Mouse (Mus musculus): Measurements from ENCODE around the gene Syn2. TPM values are rescaled to one million over a fixed set of nuclear protein-coding genes. Genes with fewer than 3 reads are reported as not detected.
A peak's percentile ranks its signal among the peaks of the same experiment; 100 is the strongest.

The Syn2 gene
- total RNA-seq, 2 experiments from 2014 or later = not detected

GRCm38 (mm10) chr6:115286441-115286840 lies 151.7 kb downstream of the Syn2 start:
- no peak for ATAC-seq (replicated peaks; ENCODE audit: poor library complexity)

GRCm38 (mm10) chr6:115288223-115288622 lies 153.5 kb downstream of the Syn2 start:
- ATAC-seq (replicated peaks; ENCODE audit: poor library complexity) = no peak

DNA sequence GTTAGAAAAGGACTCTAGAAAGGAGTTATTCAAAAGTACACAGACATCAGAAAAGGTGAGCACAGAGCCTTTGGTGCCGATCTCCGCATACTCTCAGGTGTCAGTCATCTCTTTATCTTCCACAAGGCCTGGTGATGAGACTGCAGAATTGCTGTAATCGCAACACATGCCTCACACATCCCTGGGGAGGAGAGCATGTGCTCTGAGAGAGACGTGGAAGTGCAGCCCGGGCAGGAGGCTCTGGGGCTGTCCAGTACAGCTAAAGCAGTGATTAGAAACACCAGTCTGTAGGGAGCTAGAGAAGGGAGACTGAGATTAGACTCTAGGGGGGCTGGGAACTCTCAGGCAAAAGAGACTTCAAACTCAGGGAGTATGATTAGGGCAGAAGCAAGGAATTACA lies 155.9 kb downstream of the Syn2 start:
- ATAC-seq (replicated peaks; ENCODE audit: poor library complexity) = no peak

DNA sequence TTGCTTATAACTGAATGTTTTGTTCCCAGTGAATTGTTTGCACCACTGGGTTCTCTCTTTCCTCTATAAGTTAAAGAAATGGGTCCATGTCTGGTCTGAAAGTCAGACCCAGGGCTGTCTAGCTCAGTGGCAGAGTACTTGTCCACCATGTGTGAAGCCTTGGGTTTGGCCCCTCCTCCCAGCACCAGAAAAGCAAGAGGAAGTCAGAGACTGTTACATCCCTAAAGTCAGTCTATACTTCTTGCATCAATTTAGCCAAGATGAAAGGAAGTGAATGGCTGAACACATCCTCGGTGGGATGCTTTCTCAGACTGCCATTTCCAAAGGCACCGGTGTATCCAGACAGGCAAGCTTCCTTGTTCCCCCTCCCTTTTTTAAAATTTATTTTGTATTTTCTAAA lies 156.4 kb downstream of the Syn2 start:
- ATAC-seq (replicated peaks; ENCODE audit: poor library complexity) = no peak

DNA sequence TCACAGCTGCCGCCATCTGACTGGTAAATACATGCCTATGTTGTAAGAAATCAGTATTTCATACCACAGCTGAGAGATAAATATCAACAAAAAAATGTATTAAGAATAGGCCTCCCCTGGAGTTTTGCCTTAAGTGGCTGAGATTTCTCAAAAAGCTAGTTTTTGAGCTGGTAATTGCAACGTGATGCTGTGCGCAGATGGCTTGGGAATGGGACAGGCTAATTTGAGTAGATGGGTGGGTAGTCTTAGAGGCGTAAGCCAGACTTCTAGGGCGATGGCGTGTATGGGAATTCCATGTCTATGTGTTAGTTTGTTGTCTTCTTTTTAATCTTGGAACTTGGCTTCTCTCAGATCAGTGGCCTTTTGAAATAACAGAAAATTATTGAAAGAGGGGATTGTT lies 157.1 kb downstream of the Syn2 start:
- no peak for ATAC-seq (replicated peaks; ENCODE audit: poor library complexity)

DNA sequence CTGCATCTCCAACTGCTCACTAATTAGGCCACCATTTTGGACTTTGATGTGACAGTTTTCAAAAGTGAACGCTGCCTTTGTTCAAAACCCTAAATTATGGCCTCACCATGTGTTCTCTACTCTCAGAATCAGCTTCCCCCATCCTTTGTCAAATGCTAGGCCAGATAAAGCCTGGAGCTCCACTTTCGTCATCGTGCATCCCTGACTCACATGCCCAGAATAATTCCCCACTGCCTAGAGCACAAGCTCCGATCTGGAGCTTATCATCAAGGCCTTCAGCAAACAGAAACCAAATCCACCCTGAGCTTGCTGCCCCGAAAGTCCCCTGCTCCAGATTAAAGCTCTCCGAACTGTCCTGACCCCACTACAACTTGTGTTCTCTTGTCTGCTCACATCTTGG lies 157.9 kb downstream of the Syn2 start:
- ATAC-seq (replicated peaks; ENCODE audit: poor library complexity) = no peak

GRCm38 (mm10) chr6:115293877-115294276 lies 159.2 kb downstream of the Syn2 start:
- ATAC-seq (replicated peaks; ENCODE audit: poor library complexity) = no peak

DNA sequence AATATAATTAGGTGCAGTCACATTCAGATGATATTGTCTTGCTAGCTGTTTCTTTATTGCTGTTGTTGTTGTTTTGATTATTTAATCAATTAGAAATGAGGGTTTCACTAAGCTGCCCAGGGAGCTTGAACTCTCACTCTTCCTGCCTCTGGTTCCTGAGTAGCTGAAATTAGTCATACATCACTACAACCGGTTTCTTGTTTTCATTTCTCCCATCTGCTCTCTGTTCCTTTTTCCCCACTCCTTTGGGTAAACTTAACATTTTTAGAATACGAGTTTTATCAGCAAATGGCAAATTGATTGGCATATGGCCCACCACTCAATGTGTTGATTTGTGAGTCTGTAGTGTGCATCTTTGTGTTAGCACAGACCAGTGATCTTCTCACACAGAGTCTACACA lies 172.4 kb downstream of the Syn2 start:
- no peak for ATAC-seq (replicated peaks; ENCODE audit: poor library complexity)

- ATAC-seq (replicated peaks; ENCODE audit: poor library complexity) = no peak
These were observed 178.1 kb downstream of the Syn2 start for GRCm38 (mm10) chr6:115312780-115313179.

DNA sequence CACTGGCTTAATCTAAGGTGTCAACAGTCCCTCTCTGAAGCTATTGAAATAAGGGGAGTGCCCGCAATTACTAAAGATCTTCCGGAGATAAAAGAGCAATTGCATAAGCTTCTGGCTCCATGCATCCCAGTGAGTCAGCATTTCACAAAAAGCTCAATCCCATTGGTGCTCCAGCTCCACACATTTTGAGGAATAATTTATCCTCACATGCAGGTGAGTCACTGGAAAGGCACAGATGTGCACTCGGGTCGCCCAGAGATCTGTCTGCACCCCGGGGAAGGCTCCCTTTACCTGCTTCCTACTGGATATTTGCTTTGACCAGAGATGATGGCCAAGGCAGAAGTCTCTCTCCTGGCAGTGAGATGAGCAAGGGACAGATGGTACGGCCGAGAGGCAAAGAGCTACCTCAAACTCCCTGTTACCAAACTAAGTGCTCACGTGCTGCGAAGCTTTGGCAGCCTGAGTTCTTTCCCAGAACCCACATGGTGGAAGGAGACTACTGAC lies 178.6 kb downstream of the Syn2 start:
- no peak for ATAC-seq (replicated peaks; ENCODE audit: poor library complexity)

DNA sequence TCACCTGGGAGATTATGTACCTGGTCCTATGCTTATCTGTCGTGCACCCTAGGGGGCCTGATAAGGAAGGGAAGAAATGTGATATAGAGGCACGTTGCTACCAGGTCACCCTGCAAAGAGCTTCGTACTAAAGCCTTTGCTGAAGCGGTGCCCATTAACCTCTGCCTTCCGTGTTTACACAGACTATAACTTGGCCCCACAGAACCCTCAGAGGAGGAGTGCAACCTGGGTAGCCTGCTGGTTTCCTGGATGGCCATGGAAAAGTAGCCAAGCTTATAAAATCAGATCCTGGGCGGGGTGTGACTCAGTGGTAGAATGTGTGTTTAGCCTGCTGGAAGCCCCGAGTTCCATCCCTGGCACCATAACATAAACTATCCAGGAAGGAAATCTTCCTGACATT lies 179.2 kb downstream of the Syn2 start:
- ATAC-seq (replicated peaks; ENCODE audit: poor library complexity) = no peak

DNA sequence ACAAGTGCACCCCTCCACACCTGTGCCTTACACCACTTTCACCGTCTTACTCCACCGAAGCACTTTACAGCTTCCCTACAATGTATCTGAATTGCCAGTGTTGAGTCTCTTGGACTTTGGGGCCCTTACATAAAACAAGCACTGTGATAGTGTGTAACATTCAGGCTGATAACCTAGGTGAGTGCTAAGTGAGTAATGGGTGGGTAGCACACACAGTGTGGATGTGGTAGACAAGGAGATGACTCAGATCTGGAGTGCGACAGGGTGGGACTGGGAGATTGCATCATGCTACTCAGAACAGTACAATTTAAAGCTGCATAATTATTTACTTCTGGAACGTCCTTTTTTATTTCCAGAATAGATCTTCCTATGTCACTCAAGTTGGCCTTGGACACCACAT lies 181.1 kb downstream of the Syn2 start:
- peak; percentile 63; the same call in 1 of the 2 replicates for ATAC-seq (replicated peaks; ENCODE audit: poor library complexity)

GRCm38 (mm10) chr6:115316811-115317221 lies 182.1 kb downstream of the Syn2 start:
- no peak for ATAC-seq (replicated peaks; ENCODE audit: poor library complexity)

GRCm38 (mm10) chr6:115318811-115319210 lies 184.1 kb downstream of the Syn2 start:
- no peak for ATAC-seq (replicated peaks; ENCODE audit: poor library complexity)

GRCm38 (mm10) chr6:115319686-115320085 lies 185.0 kb downstream of the Syn2 start:
- no peak for ATAC-seq (replicated peaks; ENCODE audit: poor library complexity)

DNA sequence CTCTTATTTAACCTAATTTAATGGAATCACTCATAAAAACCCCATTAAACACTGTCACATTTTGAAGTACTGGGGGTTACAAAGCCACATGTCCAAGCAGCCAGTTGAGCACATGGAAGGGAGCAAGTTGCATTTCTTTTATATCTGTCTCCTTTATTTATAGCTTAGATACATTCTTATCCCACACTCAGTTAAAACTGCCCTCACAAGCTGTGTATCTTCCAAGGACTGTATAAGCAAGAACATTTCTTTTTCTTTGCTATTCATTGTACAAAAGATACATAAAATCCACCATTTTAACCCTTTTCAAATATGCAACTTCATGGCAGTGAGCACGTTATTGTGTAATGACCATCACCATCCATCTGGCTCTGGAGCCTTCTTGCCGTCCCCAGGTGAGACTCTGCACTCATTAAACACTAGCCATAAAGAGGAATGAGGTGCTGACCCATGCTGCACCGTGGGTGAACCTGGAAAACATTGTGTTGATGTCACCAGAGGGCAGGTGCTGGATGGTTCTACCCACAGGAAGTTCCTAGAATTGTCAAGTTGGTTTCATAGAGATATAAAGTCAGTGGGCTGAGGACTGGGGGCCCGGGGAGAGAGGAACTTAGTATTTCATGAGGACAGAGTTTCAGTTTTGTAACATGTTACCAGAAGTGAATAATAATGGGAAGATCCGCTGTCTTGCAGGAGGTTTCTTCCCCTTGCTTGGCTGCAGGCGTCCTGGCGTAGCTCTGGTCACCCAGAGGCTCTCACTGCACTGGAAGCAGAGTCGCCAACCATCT lies 186.4 kb downstream of the Syn2 start:
- ATAC-seq (replicated peaks; ENCODE audit: poor library complexity) = peak; percentile 83

- peak; percentile 9; the same call in 1 of the 2 replicates for ATAC-seq (replicated peaks; ENCODE audit: poor library complexity)
These were observed 187.2 kb downstream of the Syn2 start for GRCm38 (mm10) chr6:115321883-115322351.

DNA sequence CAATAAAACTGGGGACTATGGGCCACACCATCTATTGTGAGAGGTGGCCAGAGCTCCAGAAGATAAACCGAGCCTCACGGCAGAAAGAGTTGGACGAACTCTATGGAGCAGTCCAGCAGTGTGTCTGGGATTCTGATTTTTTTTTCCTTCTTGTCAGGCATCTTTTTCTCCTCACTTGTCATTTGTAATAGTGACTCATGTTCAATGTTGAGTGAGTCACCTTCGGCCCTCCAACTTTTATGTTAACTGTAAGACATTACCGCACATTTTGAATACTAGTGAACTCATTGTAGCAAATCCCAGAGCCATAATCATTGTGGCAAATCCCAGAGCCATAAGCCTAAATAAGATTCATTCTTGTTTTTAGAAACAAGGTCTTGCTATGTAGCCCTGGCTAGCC lies 188.3 kb downstream of the Syn2 start:
- no peak for ATAC-seq (replicated peaks; ENCODE audit: poor library complexity)

- peak; percentile 66 for ATAC-seq (replicated peaks; ENCODE audit: poor library complexity)
These were observed 196.3 kb downstream of the Syn2 start for GRCm38 (mm10) chr6:115330964-115331363.
